Mouse (Mus musculus): ENCODE measurements around the gene Fam49a. TPM values are rescaled to one million over a fixed set of nuclear protein-coding genes. Genes with fewer than 3 reads are reported as not detected.

Fam49a gene
- total RNA-seq (2023): 10 to 100 TPM; 12.8 to 17.8 TPM

GRCm38 (mm10) chr12:12261987-12262971 lies at the start of gene Fam49a:
Gene Fam49a (plus strand): TSS chr12:12262139.

All from neutrophil, adult 59 days (primary cell).